Mouse (Mus musculus) CH12.LX (cell line): ENCODE data around the gene Retnlg. TPM values are rescaled to one million over a fixed set of nuclear protein-coding genes. Genes with fewer than 3 reads are reported as not detected.

Experiments used
- DNase-seq: peaks from one replicate; pipeline ENCODE4 v3.0.0-alpha.2; 2013; ENCODE audit errors: extremely low read depth
- H3K27ac ChIP-seq: 2 replicates; pipeline ENCODE4 v1.5.1; 2012; ENCODE audit warnings: low read depth, mild to moderate bottlenecking, control low read depth, moderate library complexity; ENCODE audit not compliant: insufficient read depth
- H3K27me3 ChIP-seq: replicated peaks from 2 replicates; pipeline ENCODE3; 2012; ENCODE audit warnings: inconsistent platforms
- H3K36me3 ChIP-seq, 2 experiments: replicated peaks in 1 of 2; 2 replicates each; pipeline versions ENCODE3 to v1.6.1; 2012; ENCODE audit warnings: inconsistent platforms in 1 of 2, low read length in 1 of 2, mild to moderate bottlenecking in 1 of 2, mixed read lengths in 1 of 2, moderate library complexity in 1 of 2; ENCODE audit not compliant: control insufficient read depth in 1 of 2, insufficient read depth in 1 of 2
- H3K4me1 ChIP-seq, 2 experiments: 2 replicates each; pipeline ENCODE4 v1.6.1; 2012; ENCODE audit warnings: inconsistent platforms in 1 of 2, moderate library complexity in 1 of 2; ENCODE audit not compliant: insufficient read depth in 2 of 2, control insufficient read depth in 1 of 2
- H3K4me2 ChIP-seq: 2 replicates; pipeline ENCODE4 v1.6.1; 2012; ENCODE audit warnings: low read depth, mild to moderate bottlenecking, control low read depth; ENCODE audit not compliant: poor library complexity, insufficient read depth, severe bottlenecking
- H3K4me3 ChIP-seq, 3 experiments: fragments of 150-350 bp in 1 of 3; sonication (generic) in 1 of 3; replicated peaks in 1 of 3; 2 replicates each; pipeline versions ENCODE3 to v1.5.1; 2011 to 2012; ENCODE audit warnings: low read depth in 2 of 3, low read length in 2 of 3, mild to moderate bottlenecking in 2 of 3, moderate library complexity in 2 of 3, control low read depth in 1 of 3, improper control_type of control experiment in 1 of 3, inconsistent platforms in 1 of 3, mixed read lengths in 1 of 3; ENCODE audit not compliant: poor library complexity in 1 of 3
- H3K79me2 ChIP-seq: replicated peaks from 2 replicates; pipeline ENCODE4 v1.6.1; 2012; ENCODE audit warnings: mild to moderate bottlenecking, moderate library complexity; ENCODE audit not compliant: control insufficient read depth, poor library complexity, insufficient read depth, severe bottlenecking; ENCODE audit errors: extremely low read depth
- H3K9ac ChIP-seq: 2 replicates; pipeline ENCODE4 v1.6.1; 2012; ENCODE audit warnings: low read depth, mild to moderate bottlenecking, control low read depth, moderate library complexity; ENCODE audit not compliant: insufficient read depth
- H3K9me3 ChIP-seq: replicated peaks from 2 replicates; pipeline ENCODE3; 2012; ENCODE audit warnings: low read length, inconsistent platforms, mixed read lengths
- CHD2 ChIP-seq: IDR thresholded peaks from 2 replicates; pipeline ENCODE4 v1.6.1; 2011; ENCODE audit warnings: low read length, improper control_type of control experiment
- CTCF ChIP-seq, 2 experiments: IDR thresholded peaks in 1 of 2; conservative IDR thresholded peaks in 1 of 2; 2 replicates each; pipeline ENCODE4 v1.5.1; 2011 to 2012; ENCODE audit warnings: low read depth in 2 of 2, low read length in 2 of 2, improper control_type of control experiment in 1 of 2, inconsistent platforms in 1 of 2, mild to moderate bottlenecking in 1 of 2, moderate library complexity in 1 of 2
- ETS1 ChIP-seq: conservative IDR thresholded peaks from 2 replicates; pipeline ENCODE4 v1.6.1; 2012; ENCODE audit warnings: low read depth, mild to moderate bottlenecking, inconsistent platforms, low read length, improper control_type of control experiment, moderate library complexity
- GABPA ChIP-seq: IDR thresholded peaks from 2 replicates; pipeline ENCODE4 v1.6.1; 2012; ENCODE audit warnings: low read depth, low read length, improper control_type of control experiment, inconsistent platforms; ENCODE audit not compliant: insufficient replicate concordance
- IRF4 ChIP-seq: IDR thresholded peaks from 2 replicates; pipeline ENCODE4 v1.6.1; 2014; ENCODE audit warnings: low read depth, mild to moderate bottlenecking, inconsistent platforms, low read length, improper control_type of control experiment
- KAT2A ChIP-seq: IDR thresholded peaks from 2 replicates; pipeline ENCODE4 v1.6.1; 2012; ENCODE audit warnings: low read length, improper control_type of control experiment, inconsistent platforms; ENCODE audit not compliant: insufficient replicate concordance
- NELFE ChIP-seq: IDR thresholded peaks from 2 replicates; pipeline ENCODE4 v1.6.1; 2011; ENCODE audit warnings: low read depth, low read length, improper control_type of control experiment
- POLR2A ChIP-seq: IDR thresholded peaks from 2 replicates; pipeline ENCODE4 v1.6.1; 2011; ENCODE audit warnings: low read depth, mild to moderate bottlenecking, improper control_type of control experiment, low read length
- RAD21 ChIP-seq: IDR thresholded peaks from 2 replicates; pipeline ENCODE4 v1.6.1; 2011; ENCODE audit warnings: low read depth, mild to moderate bottlenecking, low read length, improper control_type of control experiment, moderate library complexity
- RCOR1 ChIP-seq: conservative IDR thresholded peaks from 2 replicates; pipeline ENCODE4 v1.6.1; 2012; ENCODE audit warnings: low read depth, mild to moderate bottlenecking, inconsistent platforms, low read length, improper control_type of control experiment
- SIN3A ChIP-seq: IDR thresholded peaks from 2 replicates; pipeline ENCODE4 v1.6.1; 2012; ENCODE audit warnings: low read length, improper control_type of control experiment, inconsistent platforms
- TBP ChIP-seq: conservative IDR thresholded peaks from 2 replicates; pipeline ENCODE4 v1.6.1; 2011; ENCODE audit warnings: low read depth, low read length, improper control_type of control experiment
- UBTF ChIP-seq: IDR thresholded peaks from 2 replicates; pipeline ENCODE4 v1.6.1; 2012; ENCODE audit warnings: low read depth, mild to moderate bottlenecking, inconsistent platforms, low read length, improper control_type of control experiment, moderate library complexity
- USF1 ChIP-seq: IDR thresholded peaks from 2 replicates; pipeline ENCODE4 v1.6.1; 2014; ENCODE audit warnings: low read depth, mild to moderate bottlenecking, inconsistent platforms, low read length, improper control_type of control experiment
- USF2 ChIP-seq: conservative IDR thresholded peaks from 2 replicates; pipeline ENCODE4 v1.6.1; 2011; ENCODE audit warnings: low read depth, low read length, improper control_type of control experiment
- ZKSCAN1 ChIP-seq: IDR thresholded peaks from 2 replicates; pipeline ENCODE4 v1.6.1; 2012; ENCODE audit warnings: low read depth, inconsistent platforms, low read length, improper control_type of control experiment, borderline replicate concordance
- ZMIZ1 ChIP-seq: IDR thresholded peaks from 2 replicates; pipeline ENCODE4 v1.6.1; 2012; ENCODE audit warnings: low read depth, mild to moderate bottlenecking, inconsistent platforms, low read length, improper control_type of control experiment
- dilution Hi-C: fragments of 300-500 bp; cut with MboI; formaldehyde crosslinking; loops from 2 replicates; pipeline ENCODE4 v1.14.3; 2020; ENCODE audit warnings: low sequenced_read_pairs; ENCODE audit not compliant: extremely low pct_unique_long_range_greater_than_20kb, extremely low pct_ligation_motif_present
- in situ Hi-C: fragments of 300-500 bp; cut with MboI; formaldehyde crosslinking; loops from 3 replicates; pipeline ENCODE4 v1.14.3; 2019; ENCODE audit warnings: low sequenced_read_pairs, low pct_ligation_motif_present, low pct_unique_long_range_greater_than_20kb, mixed read lengths
- polyA plus RNA-seq: library from polyadenylated mRNA; unstranded; fragments of >175 nt; gene quantifications from 2 replicates; pipeline ENCODE4 v1.2.1, GENCODE M21; 2012; ENCODE audit warnings: low read depth; ENCODE audit not compliant: insufficient read length
- total RNA-seq, 2 experiments: library from RNA; depleted of rRNA; stranded (reverse); fragments of 300-350 nt in 1 of 2; fragments of >200 nt in 1 of 2; gene quantifications; 2 replicates each; pipeline ENCODE4 v1.2.3; 2012 to 2014

Gene Retnlg
- total and polyA plus RNA-seq, 3 experiments: not detected

- Histone ChIP-seq H3K9ac (no peak overlapping the region), H3K9me3 (no peaks in the 10 kb centered on the region), H3K36me3 (no peaks in the 10 kb centered on the region), H3K4me1 (no peaks in the 10 kb centered on the region), H3K79me2 (no peaks in the 10 kb centered on the region), H3K4me3 (no peak overlapping the region), H3K27ac (no peak overlapping the region), H3K27me3 (no peaks in the 10 kb centered on the region), H3K4me2 (no peak overlapping the region)
- DNase-seq: no peak
- dilution Hi-C loops: no loop called here
- TF ChIP-seq ETS1 (no peak), GABPA (no peak)
- in situ Hi-C loops: no loop called here
Observed at GRCm38 (mm10) chr16:48911184-48911583, 38.8 kb downstream of the Retnlg start.

GRCm38 (mm10) chr16:48913206-48913605 lies 40.8 kb downstream of the Retnlg start:
- Histone ChIP-seq H3K79me2 (no peaks in the 10 kb centered on the region), H3K4me2 (no peak overlapping the region), H3K4me1 (no peaks in the 10 kb centered on the region), H3K27ac (no peak overlapping the region), H3K9ac (no peak overlapping the region), H3K27me3 (no peaks in the 10 kb centered on the region)
- in situ Hi-C loops: no loop called here
- TF ChIP-seq POLR2A (no peak), CTCF (conservative IDR thresholded peaks at IDR 0.05 in 1 of 2, IDR thresholded peaks at IDR 0.05 in 1 of 2; ENCODE audit: low read depth in 2 of 2, low read length in 2 of 2) (no peak), IRF4 (no peak), USF1 (no peak), SIN3A (no peak), ZKSCAN1 (no peak), CHD2 (no peak), USF2 (no peak), KAT2A (no peak), ZMIZ1 (no peak), RCOR1 (no peak), ETS1 (no peak), GABPA (no peak), NELFE (no peak), RAD21 (no peak), UBTF (no peak), TBP (no peak)
- TF ChIP-seq, all 38 proteins: peak for 0
- Histone ChIP-seq H3K9me3 (no peaks in the 10 kb centered on the region), H3K4me3 (no peak overlapping the region), H3K36me3 (no peaks in the 10 kb centered on the region)
- DNase-seq: no peak
- dilution Hi-C loops: no loop called here
